Mouse (Mus musculus) mesoderm, embryonic 11.5 days (tissue): ENCODE results near the gene Cox17.

Source experiments
- DNase-seq: peaks from one replicate; pipeline ENCODE4 v3.0.0-alpha.2; 2012; ENCODE audit warnings: low read depth, low spot score

Cox17 gene

GRCm38 (mm10) chr16:38348217-38348761, 1.5 kb downstream of the Cox17 start:
- DNase-seq = no peak

- no peak for DNase-seq
These were observed 3.1 kb downstream of the Cox17 start for GRCm38 (mm10) chr16:38349881-38350280.

GRCm38 (mm10) chr16:38350361-38350855, 3.6 kb downstream of the Cox17 start:
- no peak for DNase-seq

DNA sequence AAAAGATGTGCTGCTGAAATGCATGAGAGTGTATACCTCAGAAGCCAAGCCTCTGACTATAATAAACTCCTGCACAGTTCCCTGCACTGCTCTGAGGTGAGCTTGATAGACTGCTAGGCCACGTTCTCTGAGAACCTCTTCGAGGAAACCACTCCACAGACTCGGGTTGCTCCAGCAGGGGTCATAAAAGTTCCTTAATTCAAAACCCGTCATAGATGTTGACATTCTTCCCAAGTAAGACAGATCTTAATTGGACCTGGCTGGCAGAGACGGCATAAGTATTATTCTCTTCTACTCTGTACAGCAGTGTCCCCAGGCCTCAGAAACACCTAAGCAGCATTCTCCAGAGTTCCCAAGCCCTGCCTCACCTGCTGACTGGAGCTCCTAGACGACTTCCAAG, 4.1 kb downstream of the Cox17 start:
- DNase-seq = no peak

GRCm38 (mm10) chr16:38352031-38352430, 5.2 kb downstream of the Cox17 start:
- DNase-seq = no peak

DNA sequence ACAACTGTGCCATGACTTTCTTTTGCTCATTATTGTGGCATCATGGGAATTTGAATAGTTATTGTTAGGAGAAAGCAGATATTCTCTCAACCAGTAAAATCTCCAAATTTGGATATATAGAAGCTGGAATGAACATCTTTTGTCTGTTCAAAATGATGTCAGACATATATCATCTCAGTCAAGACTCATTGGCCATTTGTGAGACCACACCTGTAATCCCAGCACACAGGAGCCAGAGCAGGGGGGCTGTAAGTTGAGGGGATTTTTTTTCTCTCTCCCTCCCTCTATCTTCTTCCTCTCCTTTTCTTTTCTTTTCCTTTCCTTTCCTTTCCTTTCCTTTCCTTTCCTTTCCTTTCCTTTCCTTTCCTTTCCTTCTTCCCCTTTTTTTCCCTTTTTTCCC, 6.1 kb downstream of the Cox17 start:
- DNase-seq = no peak

DNA sequence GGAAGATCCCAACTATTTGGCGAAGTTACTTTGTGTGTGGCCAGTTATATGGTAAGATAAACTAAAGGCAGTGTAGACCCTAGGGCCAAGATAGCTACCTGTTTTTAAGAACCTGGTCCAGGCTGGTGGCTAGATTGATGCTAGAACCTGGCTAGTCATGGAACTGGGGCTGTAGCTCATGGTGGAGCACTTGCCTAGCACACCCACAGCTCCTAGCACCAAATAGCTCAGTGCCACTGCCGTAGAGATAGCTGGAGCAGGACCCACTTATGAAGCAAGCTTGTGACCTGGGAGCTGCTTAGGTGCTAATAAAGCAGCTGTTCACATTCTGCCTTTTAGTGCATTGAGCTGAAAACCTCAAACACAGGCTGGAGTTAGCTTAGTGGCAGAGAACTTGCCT, 6.9 kb downstream of the Cox17 start:
- DNase-seq = no peak

- no peak for DNase-seq
These were observed 7.6 kb downstream of the Cox17 start for GRCm38 (mm10) chr16:38354185-38354913.

DNA sequence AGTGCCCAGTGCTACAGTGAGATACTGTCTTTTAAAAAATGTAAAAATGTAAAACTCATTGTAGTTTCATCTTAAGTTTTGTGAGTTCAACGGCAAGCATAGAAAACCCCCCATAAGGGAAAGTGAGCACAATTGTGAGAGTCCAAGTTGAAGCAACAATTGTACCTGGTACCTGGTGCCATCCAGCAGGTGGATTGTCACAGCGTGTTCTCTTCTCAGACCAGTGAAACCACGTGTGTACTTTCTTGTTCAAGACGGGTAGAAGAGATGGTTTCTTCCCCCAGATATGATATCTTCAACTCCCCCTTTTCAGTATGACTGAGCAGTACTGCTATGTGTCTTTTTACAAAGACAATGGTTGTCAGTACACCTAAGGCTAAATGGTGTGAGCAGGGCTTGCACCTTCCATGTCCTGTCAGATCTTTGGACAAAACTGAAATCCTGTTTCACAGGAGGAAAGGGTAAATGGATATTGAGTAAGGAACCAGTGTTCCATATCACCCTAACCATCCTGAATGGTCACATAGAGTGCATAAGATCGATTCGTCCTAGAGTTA, 11.5 kb downstream of the Cox17 start:
- no peak for DNase-seq

DNA sequence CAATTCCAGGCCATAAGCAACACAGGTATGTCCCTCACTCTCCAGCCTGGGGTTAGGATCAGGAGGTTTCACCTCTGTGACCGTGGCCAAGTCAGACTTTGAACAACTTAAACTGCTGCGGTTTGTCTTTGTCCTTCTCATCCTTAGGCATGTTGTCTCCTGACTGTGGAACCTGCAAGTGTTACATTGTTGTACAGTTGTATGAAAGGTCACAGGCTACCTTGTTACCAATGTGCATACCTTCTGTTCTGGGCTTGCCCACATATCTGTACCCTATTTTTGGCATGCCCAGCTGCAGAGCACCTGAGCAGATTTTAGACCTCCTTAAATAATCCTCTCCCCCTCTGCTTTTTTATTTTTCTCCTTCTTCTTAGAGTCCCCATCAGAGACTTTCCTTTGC, 12.4 kb downstream of the Cox17 start:
- DNase-seq = no peak

DNA sequence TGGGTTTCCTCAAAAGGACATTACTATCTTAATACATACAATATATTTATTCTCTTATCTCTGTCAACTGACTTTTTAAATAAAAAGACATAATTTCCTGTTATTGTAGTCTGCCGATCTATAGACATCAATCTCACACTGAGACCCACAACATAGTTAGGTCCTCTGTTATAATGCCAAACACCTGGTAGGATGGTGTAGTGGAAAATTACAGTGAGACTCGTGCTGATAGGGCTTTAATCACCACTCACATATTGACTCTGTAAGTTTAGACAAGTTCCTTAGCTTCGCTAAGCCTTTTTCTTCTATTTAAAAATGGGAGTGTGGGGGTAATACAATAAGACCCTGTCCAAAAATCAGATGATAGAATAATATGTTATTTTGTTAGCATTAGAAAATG, 13.1 kb downstream of the Cox17 start:
- no peak for DNase-seq

DNA sequence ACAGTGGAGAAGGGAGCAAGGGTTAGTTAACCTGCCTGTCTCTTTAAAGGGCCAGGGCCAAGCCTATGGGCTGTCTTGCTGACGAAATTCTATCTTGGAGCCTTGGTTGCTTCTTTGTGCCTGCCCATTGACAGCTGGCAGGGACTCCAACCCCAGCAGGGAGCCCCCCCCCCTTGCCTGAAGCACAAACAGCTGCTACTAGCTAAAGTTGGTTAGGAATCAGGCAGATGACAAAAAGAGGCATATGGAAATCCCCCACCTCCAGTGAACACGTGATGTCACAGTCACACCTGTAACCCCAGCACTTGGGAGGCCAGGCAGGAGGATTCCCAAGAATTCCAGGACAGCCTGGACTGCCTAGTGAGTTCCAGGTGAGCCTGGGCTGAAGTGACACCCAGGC, 13.5 kb downstream of the Cox17 start:
- DNase-seq = no peak

- DNase-seq = no peak
These were observed 15.1 kb downstream of the Cox17 start, which contains the start of gene Popdc2 for GRCm38 (mm10) chr16:38361933-38362332. TSS of gene Popdc2 (plus strand) at chr16:38362209.

GRCm38 (mm10) chr16:38362493-38363255, 15.9 kb downstream of the Cox17 start:
- no peak for DNase-seq

GRCm38 (mm10) chr16:38363256-38363595, 16.4 kb downstream of the Cox17 start:
- DNase-seq = no peak

DNA sequence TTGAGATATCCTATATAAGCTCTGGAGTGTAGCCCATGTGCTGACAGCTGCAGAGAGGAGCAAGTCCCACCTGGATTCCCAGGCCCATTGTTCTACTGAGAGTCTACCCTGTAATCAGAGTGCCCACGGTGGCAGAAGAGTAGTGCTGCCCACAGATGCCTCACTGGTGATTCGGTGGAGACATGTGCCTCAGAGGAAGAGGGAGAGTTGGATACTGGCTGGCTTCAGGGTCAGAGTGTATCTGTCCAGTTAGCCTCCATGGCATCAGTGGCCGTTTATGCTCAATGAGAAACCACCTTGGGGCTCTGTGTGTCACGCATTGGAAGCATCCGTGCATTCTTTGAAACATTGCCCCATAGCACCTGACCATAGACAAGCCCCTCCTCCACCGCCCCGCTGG, 16.9 kb downstream of the Cox17 start:
- no peak for DNase-seq

GRCm38 (mm10) chr16:38365390-38365789, 18.6 kb downstream of the Cox17 start:
- no peak for DNase-seq

DNA sequence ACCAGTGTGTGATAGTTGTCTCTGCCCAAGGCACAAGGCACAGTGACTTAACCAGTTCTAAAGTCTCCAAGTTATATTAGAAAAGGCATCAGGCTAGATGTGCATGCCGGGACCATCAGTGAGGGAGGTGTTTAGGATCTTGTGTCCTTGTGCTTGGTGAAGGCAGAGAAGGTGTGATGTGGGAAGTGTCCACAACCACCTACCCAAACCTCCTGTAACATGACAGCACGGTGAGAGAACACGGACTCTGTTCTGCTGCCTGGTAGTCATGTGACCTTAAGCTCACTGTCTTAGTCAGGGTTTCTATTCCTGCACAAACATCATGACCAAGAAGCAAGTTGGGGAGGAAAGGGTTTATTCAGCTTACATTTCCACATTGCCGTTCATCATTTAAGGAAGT, 19.4 kb downstream of the Cox17 start:
- DNase-seq = no peak

GRCm38 (mm10) chr16:38368336-38368735, 21.5 kb downstream of the Cox17 start:
- DNase-seq = no peak

GRCm38 (mm10) chr16:38369000-38369399, 22.2 kb downstream of the Cox17 start:
- DNase-seq = no peak

DNA sequence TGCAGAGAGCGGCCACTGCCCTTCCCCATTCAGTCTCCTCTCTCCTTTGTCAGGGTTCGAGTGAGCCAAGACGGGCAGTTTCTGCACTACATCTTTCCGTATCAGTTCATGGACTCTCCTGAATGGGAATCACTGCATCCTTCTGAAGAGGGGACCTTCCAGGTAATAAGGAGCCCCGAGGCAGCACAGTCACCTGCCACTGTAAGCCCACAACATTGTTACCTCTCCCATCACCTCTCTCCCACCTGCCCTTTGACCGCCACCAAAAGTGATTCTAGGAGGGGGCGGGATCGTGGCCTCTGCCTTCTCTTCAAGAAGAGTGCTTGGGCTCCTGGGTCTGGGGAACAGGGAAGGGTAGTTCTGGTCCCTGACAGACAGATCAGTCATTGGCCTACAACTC, 22.6 kb downstream of the Cox17 start:
- no peak for DNase-seq

DNA sequence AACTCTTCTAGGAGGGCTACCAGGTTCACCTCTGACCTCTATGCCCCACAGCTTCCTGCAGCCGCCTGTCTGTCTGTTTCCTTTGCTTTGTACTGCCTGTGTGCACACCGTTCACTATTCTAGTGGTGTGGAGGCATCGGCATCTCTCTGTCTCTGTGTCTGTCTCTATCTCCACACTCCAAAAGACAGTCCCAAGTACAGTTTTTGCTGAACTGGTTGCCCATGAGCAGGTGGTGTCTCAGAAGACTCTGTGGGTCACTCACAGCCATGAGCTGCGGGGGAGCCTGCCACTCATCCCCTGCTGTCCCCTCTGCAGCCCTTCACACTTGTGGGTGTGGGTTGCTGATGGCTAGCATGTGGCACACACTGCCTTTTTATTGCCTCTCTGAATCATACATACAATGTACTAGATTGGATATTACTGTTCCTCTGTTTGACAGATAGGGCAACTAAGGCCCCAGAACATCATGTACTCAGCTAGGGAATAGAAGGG, 23.2 kb downstream of the Cox17 start:
- no peak for DNase-seq
